Mouse (Mus musculus) small intestine, adult 2 months (tissue): ENCODE measurements around the gene Gm6034.

ENCODE experiments used
- CTCF ChIP-seq: fragments of 200-500 bp; IDR thresholded peaks from 2 replicates; pipeline ENCODE4 v1.5.1; 2012; ENCODE audit warnings: low read depth, mild to moderate bottlenecking, control low read depth, inconsistent platforms, low read length, moderate library complexity, mixed read lengths; ENCODE audit not compliant: insufficient replicate concordance, insufficient read length; ENCODE audit errors: extremely low read depth
- POLR2A ChIP-seq: fragments of 200-500 bp; IDR thresholded peaks from 2 replicates; pipeline ENCODE4 v1.6.1; 2012; ENCODE audit warnings: low read depth, mild to moderate bottlenecking, control low read depth, inconsistent platforms, low read length, moderate library complexity

GRCm38 (mm10) chr17:36019519-36019918 is 23.2 kb upstream of the Gm6034 start:
- TF ChIP-seq POLR2A (no peak), CTCF (no peak)
